Mouse (Mus musculus) C2C12 (cell line): ENCODE results near the gene Pik3cg.

ENCODE experiments used
- CTCF ChIP-seq: IDR thresholded peaks from one replicate; pipeline ENCODE4 v1.5.1; 2011; ENCODE audit not compliant: control insufficient read depth, insufficient read depth, insufficient read length
- FOSL1 ChIP-seq: IDR thresholded peaks from one replicate; pipeline ENCODE4 v1.8.0; 2011; ENCODE audit warnings: mild to moderate bottlenecking, low read length; ENCODE audit not compliant: poor library complexity, insufficient read depth, severe bottlenecking
- MAX ChIP-seq: IDR thresholded peaks from one replicate; pipeline ENCODE4 v1.6.1; 2011; ENCODE audit warnings: mild to moderate bottlenecking, control low read depth
- MYOG ChIP-seq: IDR thresholded peaks from one replicate; pipeline ENCODE4 v1.6.1; 2011; ENCODE audit not compliant: control insufficient read depth, insufficient read length; ENCODE audit errors: extremely low read depth
- USF1 ChIP-seq: IDR thresholded peaks from one replicate; pipeline ENCODE4 v1.6.1; 2011; ENCODE audit warnings: low read depth, mild to moderate bottlenecking, control low read depth, moderate library complexity

DNA sequence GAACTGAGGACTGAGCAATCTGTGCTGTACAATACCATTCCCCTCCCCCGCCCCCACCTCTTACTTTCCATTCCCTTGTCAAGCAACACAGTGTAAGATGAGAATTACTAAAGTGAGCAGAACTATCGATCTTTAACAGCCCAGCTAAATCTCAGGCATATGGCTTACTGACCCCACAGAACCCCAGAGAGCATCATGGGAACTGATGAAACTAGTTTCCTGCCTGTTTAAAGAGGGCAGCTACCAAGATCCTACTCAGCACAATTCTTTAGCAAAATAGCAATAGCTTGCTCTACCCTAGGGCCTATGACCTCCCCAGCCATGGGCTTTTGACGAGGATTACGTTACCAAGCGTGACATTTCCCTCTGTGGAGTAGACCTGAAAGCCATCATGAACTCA is 5.9 kb downstream of the Pik3cg start:
- TF ChIP-seq CTCF (no peak), USF1 (no peak), MAX (no peak), FOSL1 (no peak), MYOG (no peak)
